Mouse (Mus musculus) CD4-positive, CD25-positive, alpha-beta regulatory T cell, adult 9 weeks (primary cell): ENCODE measurements around the gene Arhgap18. TPM values are rescaled to one million over a fixed set of nuclear protein-coding genes. Genes with fewer than 3 reads are reported as not detected.

ENCODE experiments used
- polyA plus RNA-seq: library from polyadenylated mRNA; unstranded; fragments of 100-300 nt; shearing (Covaris generic); gene quantifications from one replicate; pipeline ENCODE4 v1.2.1, GENCODE M21; 2017

Gene Arhgap18
- polyA plus RNA-seq, result 50.9 TPM

GRCm38 (mm10) chr10:26752929-26753567, at the start of gene Arhgap18:
Gene Arhgap18, plus strand, starts transcription at chr10:26753421.

